Mouse (Mus musculus) bone marrow macrophage, adult 2 months (primary cell): ENCODE measurements around the gene Babam2.

ENCODE experiments used
- CTCF ChIP-seq: IDR thresholded peaks from 2 replicates; pipeline ENCODE4 v1.5.1; 2012; ENCODE audit warnings: low read depth, mild to moderate bottlenecking, low read length, moderate library complexity
- POLR2A ChIP-seq: IDR thresholded peaks from 2 replicates; pipeline ENCODE4 v1.6.1; 2012; ENCODE audit warnings: mild to moderate bottlenecking, low read depth, low read length, borderline replicate concordance

GRCm38 (mm10) chr5:31650518-31651288, 46.8 kb upstream of the Babam2 start:
- TF ChIP-seq POLR2A (no peak), CTCF (no peak)
